Mouse (Mus musculus) urinary bladder, postnatal 4 days (tissue): Measurements from ENCODE around the gene Ccdc63.
A peak's percentile ranks its signal among the peaks of the same experiment; 100 is the strongest.

Source experiments
- DNase-seq, 2 experiments: peaks; one replicate each; pipeline ENCODE4 v3.0.0; 2021 to 2022; ENCODE audit warnings: low spot score in 2 of 2

The Ccdc63 gene

GRCm38 (mm10) chr5:122086121-122086520 is 54.5 kb downstream of the Ccdc63 start:
- DNase-seq, result no peak

GRCm38 (mm10) chr5:122085291-122085690 is 55.3 kb downstream of the Ccdc63 start:
- DNase-seq, result no peak

- DNase-seq, result no peak
Measured at GRCm38 (mm10) chr5:122084470-122084869, 56.2 kb downstream of the Ccdc63 start.

- DNase-seq, result no peak
Measured at GRCm38 (mm10) chr5:122083282-122083681, 57.3 kb downstream of the Ccdc63 start.

GRCm38 (mm10) chr5:122081471-122081870 is 59.2 kb downstream of the Ccdc63 start:
- DNase-seq, result no peak

- peak in 1 of 2 experiments; percentile 67 for DNase-seq
Measured at GRCm38 (mm10) chr5:122080930-122081329, 59.7 kb downstream of the Ccdc63 start.

GRCm38 (mm10) chr5:122079796-122080195 is 60.8 kb downstream of the Ccdc63 start:
- DNase-seq, result no peak

GRCm38 (mm10) chr5:122077244-122077643 is 63.4 kb downstream of the Ccdc63 start:
- DNase-seq, result no peak

- DNase-seq, result no peak
Measured at GRCm38 (mm10) chr5:122075736-122076135, 64.9 kb downstream of the Ccdc63 start.

GRCm38 (mm10) chr5:122071997-122072396 is 68.6 kb downstream of the Ccdc63 start:
- no peak for DNase-seq

- no peak for DNase-seq
Measured at GRCm38 (mm10) chr5:122070963-122071800, 69.4 kb downstream of the Ccdc63 start.

- no peak for DNase-seq
Measured at GRCm38 (mm10) chr5:122068563-122068962, 72.1 kb downstream of the Ccdc63 start.

GRCm38 (mm10) chr5:122063204-122063933 is 77.3 kb downstream of the Ccdc63 start:
- DNase-seq, result no peak

- DNase-seq, result no peak
Measured at GRCm38 (mm10) chr5:122062479-122062878, 78.1 kb downstream of the Ccdc63 start.

- no peak for DNase-seq
Measured at GRCm38 (mm10) chr5:122060767-122061333, 79.8 kb downstream of the Ccdc63 start.

GRCm38 (mm10) chr5:122059060-122060017 is 81.3 kb downstream of the Ccdc63 start:
- DNase-seq, result peak in 1 of 2 experiments; percentile 31
